Mouse (Mus musculus): ENCODE measurements at regions not wholly inside any gene's neighbourhood (a gene's known extent, or its start where the extent isn't known, plus 50 kb on each side); places are given as distances from the start of the nearest gene placed in this dataset.

- no peak for DNase-seq
Measured at GRCm38 (mm10) chr5:119542836-119543235, 127.6 kb upstream of the Tbx3 start.

GRCm38 (mm10) chr5:119543716-119544115, 126.8 kb upstream of the Tbx3 start:
- no peak for DNase-seq

- DNase-seq = no peak
Measured at GRCm38 (mm10) chr5:119544681-119545080, 125.8 kb upstream of the Tbx3 start.

GRCm38 (mm10) chr5:119547070-119547469, 123.4 kb upstream of the Tbx3 start:
- no peak for DNase-seq

- no peak for DNase-seq
Measured at GRCm38 (mm10) chr5:119550916-119551315, 119.6 kb upstream of the Tbx3 start.

- DNase-seq = no peak
Measured at GRCm38 (mm10) chr5:119553469-119553868, 117.0 kb upstream of the Tbx3 start.

- no peak for DNase-seq
Measured at GRCm38 (mm10) chr5:119557071-119557470, 113.4 kb upstream of the Tbx3 start.

- DNase-seq = no peak
Measured at GRCm38 (mm10) chr5:119559696-119560095, 110.8 kb upstream of the Tbx3 start.

GRCm38 (mm10) chr5:119560392-119560791, 110.1 kb upstream of the Tbx3 start:
- DNase-seq = no peak

- DNase-seq = no peak
Measured at GRCm38 (mm10) chr5:119561531-119561930, 108.9 kb upstream of the Tbx3 start.

- DNase-seq = no peak
Measured at GRCm38 (mm10) chr5:119563510-119564351, 106.7 kb upstream of the Tbx3 start.

GRCm38 (mm10) chr5:119567639-119568038, 102.8 kb upstream of the Tbx3 start:
- DNase-seq = no peak

GRCm38 (mm10) chr5:119570054-119570453, 100.4 kb upstream of the Tbx3 start:
- DNase-seq = no peak

GRCm38 (mm10) chr5:119571644-119572043, 98.8 kb upstream of the Tbx3 start:
- no peak for DNase-seq

- DNase-seq = no peak
Measured at GRCm38 (mm10) chr5:119575124-119575523, 95.3 kb upstream of the Tbx3 start.

- no peak for DNase-seq
Measured at GRCm38 (mm10) chr5:119579288-119579687, 91.2 kb upstream of the Tbx3 start.

GRCm38 (mm10) chr5:119579806-119580205, 90.7 kb upstream of the Tbx3 start:
- DNase-seq = no peak

GRCm38 (mm10) chr5:119580395-119580794, 90.1 kb upstream of the Tbx3 start:
- no peak for DNase-seq

- no peak for DNase-seq
Measured at GRCm38 (mm10) chr5:119580798-119581197, 89.7 kb upstream of the Tbx3 start.

GRCm38 (mm10) chr5:119584389-119584788, 86.1 kb upstream of the Tbx3 start:
- no peak for DNase-seq

GRCm38 (mm10) chr5:119584914-119585313, 85.6 kb upstream of the Tbx3 start:
- DNase-seq = no peak

GRCm38 (mm10) chr5:119586391-119587058, 83.9 kb upstream of the Tbx3 start:
- DNase-seq = no peak

GRCm38 (mm10) chr5:119587239-119587811, 83.1 kb upstream of the Tbx3 start:
- DNase-seq = no peak

All from lung, adult 18-20 months (tissue).